Mouse (Mus musculus): ENCODE measurements around the gene Kcnq5. TPM values are rescaled to one million over a fixed set of nuclear protein-coding genes. Genes with fewer than 3 reads are reported as not detected.

Gene Kcnq5
- polyA plus RNA-seq, 1 experiment from 2014 or later: 2.6 TPM

DNA sequence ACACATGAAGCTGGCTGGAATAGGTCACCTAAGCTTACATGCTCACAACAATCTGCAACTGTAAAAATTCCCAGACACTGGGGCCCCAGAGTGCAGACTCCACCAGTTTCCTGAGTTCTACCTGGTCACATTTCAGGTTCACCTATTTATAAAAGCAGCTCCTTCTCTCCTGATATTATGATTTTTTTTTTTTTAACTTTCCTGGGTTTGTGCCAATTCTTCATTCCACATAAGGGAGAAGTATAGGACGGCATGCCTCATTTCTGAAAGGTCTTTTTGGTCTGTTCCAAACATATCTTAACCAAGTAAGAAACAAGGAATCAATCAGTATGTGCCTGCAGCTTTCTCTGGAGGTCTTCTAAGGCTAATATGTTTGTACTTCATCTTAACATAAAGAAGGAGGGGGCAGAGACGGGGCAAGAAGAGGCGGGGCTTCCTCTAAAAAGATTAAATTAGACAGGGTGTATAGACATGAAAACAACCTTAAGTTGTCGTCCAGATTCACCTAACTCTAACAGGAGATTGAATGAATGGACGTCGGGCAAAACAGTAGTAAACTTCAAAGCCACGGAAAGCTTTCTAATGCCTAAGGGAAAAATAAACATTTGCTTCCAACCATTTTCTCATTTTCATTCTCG is 2.0 kb downstream of the Kcnq5 start:
- Histone ChIP-seq H3K4me3 (replicated peaks; ENCODE audit: low read length) (peak overlapping the region; percentile 72), H3K27me3 (ENCODE audit: control insufficient read depth, insufficient read depth, low read length) (peaks cover 5% of the 10 kb centered on the region; the same call in 1 of the 2 replicates), H3K9ac (no peak overlapping the region), H3K36me3 (replicated peaks; ENCODE audit: control insufficient read depth, insufficient read depth) (no peaks in the 10 kb centered on the region), H3K4me2 (replicated peaks) (peak overlapping the region; percentile 98), H3K27ac (no peak overlapping the region), H3K4me1 (replicated peaks; ENCODE audit: control insufficient read depth, insufficient read depth, low read length) (peaks cover 9% of the 10 kb centered on the region; the same call in 1 of the 2 replicates), H3K9me3 (ENCODE audit: control insufficient read depth, low read length) (no peaks in the 10 kb centered on the region)
- WGBS: 30% methylated on average over 8 of the region's 8 CpGs
- ATAC-seq (ENCODE audit: low FRiP score) (no peak), DNase-seq (ENCODE audit: low spot score) (no peak)

DNA sequence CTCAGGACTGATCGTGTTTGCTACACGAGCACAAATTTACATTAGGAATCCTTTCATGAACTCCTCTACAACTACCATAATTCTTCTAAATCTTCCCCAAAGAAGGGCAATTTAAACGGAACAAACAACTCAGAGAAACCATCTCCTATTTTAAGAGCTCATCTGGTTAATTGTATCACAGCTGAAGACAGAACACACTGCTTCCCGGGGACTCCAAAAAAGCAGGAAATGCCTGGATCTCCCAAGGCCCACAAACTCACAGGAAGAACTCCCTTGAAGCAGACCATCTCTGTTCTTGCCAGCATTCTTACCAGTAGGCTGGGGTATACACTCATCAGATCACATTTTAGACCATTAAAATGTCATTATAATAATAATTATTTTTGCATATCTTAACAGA is 3.7 kb downstream of the Kcnq5 start:
- no peak overlapping the region for H3K4me2 ChIP-seq (replicated peaks)
- peaks cover 4% of the 10 kb centered on the region; the same call in 1 of the 2 replicates for H3K27me3 ChIP-seq (ENCODE audit: control insufficient read depth, insufficient read depth, low read length)
- DNase-seq (ENCODE audit: low spot score) (no peak), ATAC-seq (ENCODE audit: low FRiP score) (no peak)
- H3K27ac ChIP-seq: no peak overlapping the region
- H3K4me1 ChIP-seq (replicated peaks; ENCODE audit: control insufficient read depth, insufficient read depth, low read length): peaks cover 9% of the 10 kb centered on the region; the same call in 1 of the 2 replicates
- H3K9me3 ChIP-seq (ENCODE audit: control insufficient read depth, low read length): no peaks in the 10 kb centered on the region
- no peak overlapping the region for H3K9ac ChIP-seq
- 69% methylated on average over 4 of the region's 4 CpGs for WGBS
- H3K4me3 ChIP-seq (replicated peaks; ENCODE audit: low read length): no peak overlapping the region
- H3K36me3 ChIP-seq (replicated peaks; ENCODE audit: control insufficient read depth, insufficient read depth): no peaks in the 10 kb centered on the region

DNA sequence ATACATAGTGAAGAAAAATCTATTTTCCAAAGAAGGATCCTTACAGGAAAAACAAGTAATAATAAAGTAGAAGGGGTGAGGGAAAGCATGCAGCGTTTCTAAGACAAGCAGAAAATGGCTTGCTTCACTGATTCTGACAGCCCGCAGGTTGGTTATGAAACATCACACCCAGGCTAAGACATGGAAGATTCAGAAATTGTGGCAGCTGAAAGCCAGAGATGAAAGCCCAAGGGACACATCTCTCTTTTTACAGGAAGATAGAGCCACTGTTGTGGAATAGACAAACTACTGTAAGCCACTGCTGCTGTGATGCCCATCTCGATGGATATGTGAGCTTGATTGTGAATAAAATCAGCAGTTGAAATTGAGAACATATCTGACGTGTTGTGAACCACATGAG is 20.9 kb downstream of the Kcnq5 start:
- no peaks in the 10 kb centered on the region for H3K9me3 ChIP-seq (ENCODE audit: control insufficient read depth, low read length)
- DNase-seq (ENCODE audit: low spot score) (no peak), ATAC-seq (ENCODE audit: low FRiP score) (no peak)
- no peak overlapping the region for H3K4me2 ChIP-seq (replicated peaks)
- H3K36me3 ChIP-seq (replicated peaks; ENCODE audit: control insufficient read depth, insufficient read depth): no peaks in the 10 kb centered on the region
- no peak overlapping the region for H3K9ac ChIP-seq
- no peaks in the 10 kb centered on the region for H3K27me3 ChIP-seq (ENCODE audit: control insufficient read depth, insufficient read depth, low read length)
- H3K4me3 ChIP-seq (replicated peaks; ENCODE audit: low read length): no peak overlapping the region
- no peak overlapping the region for H3K27ac ChIP-seq
- 70% methylated on average over 4 of the region's 4 CpGs for WGBS
- no peaks in the 10 kb centered on the region for H3K4me1 ChIP-seq (replicated peaks; ENCODE audit: control insufficient read depth, insufficient read depth, low read length)

DNA sequence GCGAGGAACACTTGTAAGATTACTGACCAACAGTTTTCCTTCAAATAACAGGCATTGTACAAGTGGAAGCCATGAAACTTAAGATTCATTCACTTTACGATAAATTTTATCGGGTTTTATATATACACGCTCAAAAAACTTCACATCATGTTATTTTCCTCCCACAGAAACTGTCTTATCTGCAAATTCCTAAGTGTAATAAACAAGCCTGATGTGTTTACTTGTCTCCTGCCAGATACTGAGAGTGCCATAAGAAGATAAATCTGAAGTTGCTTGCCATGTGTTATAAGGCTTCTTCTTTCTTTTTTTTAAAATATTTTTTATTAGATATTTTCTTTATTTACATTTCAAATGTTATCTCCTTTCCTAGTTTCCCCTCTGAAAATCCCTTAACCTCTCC is 34.6 kb downstream of the Kcnq5 start:
- no peaks in the 10 kb centered on the region for H3K27me3 ChIP-seq (ENCODE audit: control insufficient read depth, insufficient read depth, low read length)
- H3K9me3 ChIP-seq (ENCODE audit: control insufficient read depth, low read length): no peaks in the 10 kb centered on the region
- H3K4me3 ChIP-seq (replicated peaks; ENCODE audit: low read length): no peak overlapping the region
- H3K27ac ChIP-seq: no peak overlapping the region
- no peaks in the 10 kb centered on the region for H3K4me1 ChIP-seq (replicated peaks; ENCODE audit: control insufficient read depth, insufficient read depth, low read length)
- no peak overlapping the region for H3K9ac ChIP-seq
- ATAC-seq (ENCODE audit: low FRiP score) (no peak), DNase-seq (ENCODE audit: low spot score) (no peak)
- WGBS: 96% methylated on average over 4 of the region's 4 CpGs
- H3K4me2 ChIP-seq (replicated peaks): no peak overlapping the region
- H3K36me3 ChIP-seq (replicated peaks; ENCODE audit: control insufficient read depth, insufficient read depth): no peaks in the 10 kb centered on the region

DNA sequence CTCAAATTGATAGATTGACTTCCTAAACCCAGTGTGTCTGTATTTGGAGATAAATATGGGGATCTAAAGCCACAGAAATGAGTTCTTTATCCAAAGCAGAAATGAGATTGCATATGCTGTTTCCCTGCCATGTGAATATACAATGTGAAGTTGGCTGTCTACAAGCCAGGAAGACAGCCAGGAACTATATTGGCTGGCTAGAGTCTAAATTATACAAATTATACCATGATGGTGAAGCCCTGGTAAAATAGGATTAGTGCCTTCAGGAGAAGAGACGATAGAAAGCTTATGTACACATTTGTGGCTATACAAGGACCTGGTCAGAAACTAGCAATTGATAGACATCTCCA is 38.5 kb downstream of the Kcnq5 start:
- ATAC-seq (ENCODE audit: low FRiP score): no peak
- no peaks in the 10 kb centered on the region for H3K36me3 ChIP-seq (replicated peaks; ENCODE audit: control insufficient read depth, insufficient read depth)
- no peaks in the 10 kb centered on the region for H3K9me3 ChIP-seq (ENCODE audit: control insufficient read depth, low read length)
- no peak overlapping the region for H3K4me3 ChIP-seq (replicated peaks; ENCODE audit: low read length)
- H3K27ac ChIP-seq: no peak overlapping the region
- WGBS: 87% methylated on average over 1 of the region's 1 CpGs
- H3K27me3 ChIP-seq (ENCODE audit: control insufficient read depth, insufficient read depth, low read length): no peaks in the 10 kb centered on the region
- no peak for DNase-seq (ENCODE audit: low spot score)
- no peaks in the 10 kb centered on the region for H3K4me1 ChIP-seq (replicated peaks; ENCODE audit: control insufficient read depth, insufficient read depth, low read length)
- H3K9ac ChIP-seq: no peak overlapping the region
- no peak overlapping the region for H3K4me2 ChIP-seq (replicated peaks)

DNA sequence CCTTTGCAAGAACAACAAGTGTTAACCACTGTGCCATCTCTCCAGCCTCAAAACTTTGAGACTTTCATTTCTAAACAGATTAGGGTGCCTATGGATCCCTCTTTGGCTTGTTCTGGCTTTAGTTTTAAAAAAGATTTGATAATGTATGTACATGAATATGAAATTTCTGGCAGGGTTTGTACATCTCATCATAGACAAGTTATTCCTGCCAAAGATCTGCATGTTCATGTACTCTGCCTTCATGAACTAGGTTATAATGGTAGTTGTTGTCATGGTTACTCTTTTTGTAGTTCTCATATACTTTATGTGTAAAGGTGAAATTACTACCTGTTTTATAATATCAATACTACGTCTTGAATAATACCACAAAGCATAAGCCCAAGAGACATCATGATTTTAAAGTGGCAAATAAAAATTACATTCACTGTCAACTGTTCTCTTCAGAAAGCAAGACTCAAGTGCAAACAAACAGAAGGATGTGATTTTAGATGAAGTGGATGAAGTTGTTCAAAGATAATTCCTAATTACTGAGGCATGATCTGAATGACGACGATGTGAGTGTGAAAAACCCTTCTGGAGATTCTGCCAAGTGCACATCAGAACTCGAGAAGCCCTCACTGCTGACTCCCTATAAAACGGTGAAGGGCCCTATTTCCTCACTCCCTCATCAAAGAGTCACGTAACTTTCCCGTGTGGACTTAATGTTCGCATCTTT is 39.0 kb downstream of the Kcnq5 start:
- no peak for ATAC-seq (ENCODE audit: low FRiP score)

DNA sequence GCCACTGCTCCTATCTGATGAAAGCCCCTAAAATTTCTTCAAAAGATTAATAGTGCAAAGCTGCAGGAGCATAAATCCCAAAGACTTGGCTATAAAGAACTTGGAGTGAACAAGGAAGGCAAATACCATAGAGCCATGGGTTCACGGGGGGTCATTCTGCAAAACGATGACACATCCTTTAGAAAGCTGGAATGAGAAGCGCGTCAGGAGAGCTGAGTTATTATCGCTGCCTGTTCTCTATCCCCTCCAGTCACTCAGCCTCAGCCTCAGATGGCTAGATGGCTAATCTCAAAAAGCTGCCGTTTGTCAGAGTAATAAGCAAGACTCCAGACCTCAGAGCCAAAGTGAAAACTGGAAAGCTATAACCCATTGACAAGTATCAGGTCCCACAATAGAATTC is 42.5 kb downstream of the Kcnq5 start:
- H3K36me3 ChIP-seq (replicated peaks; ENCODE audit: control insufficient read depth, insufficient read depth): no peaks in the 10 kb centered on the region
- no peaks in the 10 kb centered on the region for H3K9me3 ChIP-seq (ENCODE audit: control insufficient read depth, low read length)
- H3K4me2 ChIP-seq (replicated peaks): no peak overlapping the region
- H3K27ac ChIP-seq: no peak overlapping the region
- H3K27me3 ChIP-seq (ENCODE audit: control insufficient read depth, insufficient read depth, low read length): no peaks in the 10 kb centered on the region
- WGBS: 59% methylated on average over 6 of the region's 6 CpGs
- no peak overlapping the region for H3K9ac ChIP-seq
- no peak for DNase-seq (ENCODE audit: low spot score)
- H3K4me1 ChIP-seq (replicated peaks; ENCODE audit: control insufficient read depth, insufficient read depth, low read length): no peaks in the 10 kb centered on the region
- no peak overlapping the region for H3K4me3 ChIP-seq (replicated peaks; ENCODE audit: low read length)
- no peak for ATAC-seq (ENCODE audit: low FRiP score)

More for the DNA sequence above, 39.0 kb downstream of the Kcnq5 start:
- Histone ChIP-seq H3K27ac (no peak overlapping the region), H3K27me3 (ENCODE audit: control insufficient read depth, insufficient read depth, low read length) (no peaks in the 10 kb centered on the region), H3K36me3 (replicated peaks; ENCODE audit: control insufficient read depth, insufficient read depth) (no peaks in the 10 kb centered on the region), H3K9ac (no peak overlapping the region), H3K4me1 (replicated peaks; ENCODE audit: control insufficient read depth, insufficient read depth, low read length) (no peaks in the 10 kb centered on the region), H3K9me3 (ENCODE audit: control insufficient read depth, low read length) (no peaks in the 10 kb centered on the region), H3K4me3 (replicated peaks; ENCODE audit: low read length) (no peak overlapping the region), H3K4me2 (replicated peaks) (no peak overlapping the region)
- DNase-seq (ENCODE audit: low spot score): no peak
- WGBS: 87% methylated on average over 8 of the region's 8 CpGs

DNA sequence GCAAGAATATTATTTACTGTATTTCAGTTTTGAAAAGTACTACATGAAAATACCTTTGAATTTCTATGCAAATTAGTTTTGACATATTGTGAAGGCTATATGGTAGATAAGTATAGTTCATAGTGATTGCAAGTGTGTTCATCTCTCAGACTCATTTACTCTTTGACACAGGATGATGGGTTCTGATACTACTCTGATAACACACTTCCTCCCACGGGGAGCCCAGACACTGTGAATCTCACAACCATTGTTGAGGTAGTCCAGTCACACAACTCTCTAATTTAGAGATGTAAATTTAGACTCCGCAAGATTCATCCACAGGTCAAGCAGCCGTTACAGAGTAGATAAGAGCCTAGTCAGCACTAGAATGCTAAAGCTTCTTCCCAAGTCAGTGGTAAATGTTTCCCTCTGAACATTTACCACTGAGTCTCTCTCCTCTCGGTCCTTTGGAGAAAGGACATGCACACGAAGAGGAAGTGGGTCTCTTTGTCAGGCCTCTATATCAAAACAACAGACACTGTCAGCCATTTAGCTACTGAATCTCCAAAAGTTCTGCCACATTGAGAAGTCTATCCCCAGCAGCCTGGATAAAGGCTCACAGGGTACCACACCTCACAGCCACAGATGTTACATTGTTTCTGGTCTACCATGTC is 65.5 kb downstream of the Kcnq5 start:
- H3K36me3 ChIP-seq (replicated peaks; ENCODE audit: control insufficient read depth, insufficient read depth): no peaks in the 10 kb centered on the region
- WGBS: 79% methylated on average over 5 of the region's 5 CpGs
- no peaks in the 10 kb centered on the region for H3K9me3 ChIP-seq (ENCODE audit: control insufficient read depth, low read length)
- no peaks in the 10 kb centered on the region for H3K4me1 ChIP-seq (replicated peaks; ENCODE audit: control insufficient read depth, insufficient read depth, low read length)
- H3K4me3 ChIP-seq (replicated peaks; ENCODE audit: low read length): no peak overlapping the region
- no peak overlapping the region for H3K9ac ChIP-seq
- no peaks in the 10 kb centered on the region for H3K27me3 ChIP-seq (ENCODE audit: control insufficient read depth, insufficient read depth, low read length)
- H3K4me2 ChIP-seq (replicated peaks): no peak overlapping the region
- DNase-seq (ENCODE audit: low spot score): no peak
- H3K27ac ChIP-seq: no peak overlapping the region
- ATAC-seq (ENCODE audit: low FRiP score): no peak

DNA sequence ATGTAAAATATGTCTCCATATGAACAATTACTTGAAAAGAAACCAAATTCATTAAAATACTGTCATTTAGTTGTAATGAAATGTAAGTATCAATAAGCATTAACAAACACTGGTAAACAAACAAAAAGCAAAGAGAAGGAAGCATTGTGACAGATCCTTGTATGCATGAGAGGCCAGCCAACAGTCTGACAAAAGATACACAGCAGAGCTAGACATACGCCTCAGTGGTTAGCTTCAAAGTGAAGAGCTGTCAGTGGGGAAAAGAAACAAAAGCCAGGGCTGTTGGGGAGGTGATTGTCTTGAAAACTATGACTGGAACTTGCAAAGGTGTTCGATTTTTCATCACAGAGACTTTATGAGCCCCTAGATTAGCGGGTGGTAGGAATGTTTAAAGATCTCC is 78.0 kb downstream of the Kcnq5 start:
- no peaks in the 10 kb centered on the region for H3K27me3 ChIP-seq (ENCODE audit: control insufficient read depth, insufficient read depth, low read length)
- no peaks in the 10 kb centered on the region for H3K36me3 ChIP-seq (replicated peaks; ENCODE audit: control insufficient read depth, insufficient read depth)
- no peaks in the 10 kb centered on the region for H3K9me3 ChIP-seq (ENCODE audit: control insufficient read depth, low read length)
- H3K27ac ChIP-seq: no peak overlapping the region
- no peak overlapping the region for H3K4me2 ChIP-seq (replicated peaks)
- no peak overlapping the region for H3K4me3 ChIP-seq (replicated peaks; ENCODE audit: low read length)
- ATAC-seq (ENCODE audit: low FRiP score): no peak
- WGBS: 38% methylated on average over 3 of the region's 3 CpGs
- no peak overlapping the region for H3K9ac ChIP-seq
- DNase-seq (ENCODE audit: low spot score): no peak
- no peaks in the 10 kb centered on the region for H3K4me1 ChIP-seq (replicated peaks; ENCODE audit: control insufficient read depth, insufficient read depth, low read length)

All from hindbrain, embryonic 14.5 days (tissue).